Mouse (Mus musculus): ENCODE measurements around the gene Atp10a.

Atp10a gene

DNA sequence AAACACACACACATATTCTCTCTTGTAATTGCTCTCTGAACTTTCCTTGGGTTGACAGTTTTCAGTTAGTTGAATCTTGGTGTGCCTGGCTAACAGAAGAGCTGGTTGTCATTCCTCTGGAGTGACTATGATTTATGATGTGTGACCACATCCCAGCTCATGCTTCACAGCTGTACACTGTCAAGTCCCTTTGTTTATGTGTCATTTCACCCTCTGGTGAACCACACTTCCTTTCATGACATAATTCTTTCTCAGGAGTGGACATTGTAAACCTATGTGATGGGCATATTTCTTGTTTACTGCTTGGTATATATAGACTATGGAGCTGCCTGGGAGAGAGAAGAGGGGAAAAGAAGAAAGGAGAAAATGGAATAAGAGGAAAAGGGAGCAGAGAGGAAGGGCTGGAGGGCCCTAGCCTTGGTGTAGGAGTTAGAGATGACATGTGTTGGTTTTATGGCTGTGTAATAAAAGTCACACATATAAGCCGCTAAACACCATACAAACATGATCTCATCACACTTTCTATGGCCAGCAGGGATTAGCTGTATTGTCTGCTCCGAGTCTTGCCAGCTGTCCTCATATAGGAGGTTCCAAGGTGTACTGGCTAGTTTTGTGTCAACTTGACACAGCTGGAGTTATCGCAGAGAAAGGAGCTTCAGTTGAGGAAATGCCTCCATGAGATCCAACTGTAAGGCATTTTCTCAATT is 81.0 kb downstream of the Atp10a start:
- DNase-seq (ENCODE audit: low spot score in 2 of 2), result peak; percentile 12 to 47

DNA sequence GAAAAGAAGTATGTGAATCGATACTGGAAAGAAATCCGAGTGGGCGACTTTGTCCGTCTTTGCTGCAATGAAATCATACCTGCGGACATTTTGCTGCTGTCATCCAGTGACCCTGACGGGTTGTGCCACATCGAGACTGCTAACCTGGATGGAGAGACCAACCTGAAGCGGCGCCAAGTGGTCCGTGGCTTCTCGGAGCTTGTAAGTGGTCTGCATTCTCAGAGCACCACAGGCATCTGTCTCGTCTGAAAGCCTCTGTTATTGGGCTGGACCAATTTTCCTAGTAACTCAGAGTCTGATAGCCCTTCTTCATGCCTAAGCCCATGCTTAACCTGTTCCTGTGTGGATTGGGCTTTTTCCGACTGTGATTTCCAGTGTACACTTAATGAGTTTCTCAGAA is 84.2 kb downstream of the Atp10a start:
- DNase-seq (ENCODE audit: low spot score in 2 of 2), result no peak

DNA sequence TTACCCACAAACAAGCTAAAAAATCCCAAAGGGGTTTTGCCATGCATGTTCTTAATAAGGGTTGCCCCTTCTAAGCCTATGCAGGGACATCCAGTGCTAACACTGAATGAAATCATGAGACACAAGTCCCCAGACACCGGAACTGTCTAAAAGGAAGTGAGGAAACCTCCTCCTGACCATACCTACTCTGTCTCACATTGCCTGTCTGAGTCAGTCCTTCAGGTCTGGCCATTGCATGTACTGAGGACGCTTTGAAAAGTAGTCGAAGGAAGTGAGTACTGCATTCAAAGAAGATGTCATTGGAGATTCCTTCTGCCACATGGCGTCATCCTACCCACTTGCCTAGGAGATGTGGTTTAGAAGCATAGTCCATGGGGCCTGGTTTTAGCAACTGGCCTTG is 84.9 kb downstream of the Atp10a start:
- peak; percentile 42 to 61 for DNase-seq (ENCODE audit: low spot score in 2 of 2)

DNA sequence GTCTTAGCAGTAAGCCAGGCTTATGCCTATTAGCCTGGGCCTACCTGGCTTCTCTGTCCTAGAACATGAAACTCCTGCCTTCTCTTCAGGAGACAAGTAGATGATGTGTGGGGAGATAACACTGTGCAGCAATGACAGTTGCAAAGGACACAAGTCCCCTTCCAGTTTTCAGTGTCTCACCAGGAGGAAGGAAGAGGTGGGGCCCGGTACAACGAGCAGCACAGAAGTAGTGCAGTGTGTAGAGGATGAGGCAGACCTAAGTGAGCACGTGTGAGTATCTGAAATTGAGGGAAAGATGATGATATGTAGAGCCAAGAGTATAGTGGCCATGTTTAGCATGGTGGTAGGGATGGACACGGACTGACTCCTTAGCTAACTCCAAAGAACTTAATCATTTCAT is 86.0 kb downstream of the Atp10a start:
- DNase-seq (ENCODE audit: low spot score in 2 of 2), result no peak

DNA sequence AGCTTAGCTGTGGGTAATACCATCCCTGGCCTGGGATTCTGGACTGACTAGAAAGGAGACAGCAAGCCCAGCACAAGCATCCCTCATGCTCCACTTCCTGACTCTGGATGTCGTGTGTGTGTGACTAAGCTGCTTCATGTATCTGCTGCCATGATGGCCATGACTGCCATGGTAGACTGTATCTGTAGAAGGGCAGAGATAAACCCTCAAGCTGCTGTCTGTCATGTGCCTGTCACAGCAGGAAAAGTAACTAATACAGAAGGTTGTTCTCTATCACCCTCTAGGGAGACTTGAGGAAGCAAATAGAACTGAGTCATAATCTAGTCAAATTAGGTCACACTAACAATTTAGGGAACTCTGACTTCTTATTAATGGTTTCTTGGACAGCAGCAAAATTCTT is 86.7 kb downstream of the Atp10a start:
- no peak for DNase-seq (ENCODE audit: low spot score in 2 of 2)

DNA sequence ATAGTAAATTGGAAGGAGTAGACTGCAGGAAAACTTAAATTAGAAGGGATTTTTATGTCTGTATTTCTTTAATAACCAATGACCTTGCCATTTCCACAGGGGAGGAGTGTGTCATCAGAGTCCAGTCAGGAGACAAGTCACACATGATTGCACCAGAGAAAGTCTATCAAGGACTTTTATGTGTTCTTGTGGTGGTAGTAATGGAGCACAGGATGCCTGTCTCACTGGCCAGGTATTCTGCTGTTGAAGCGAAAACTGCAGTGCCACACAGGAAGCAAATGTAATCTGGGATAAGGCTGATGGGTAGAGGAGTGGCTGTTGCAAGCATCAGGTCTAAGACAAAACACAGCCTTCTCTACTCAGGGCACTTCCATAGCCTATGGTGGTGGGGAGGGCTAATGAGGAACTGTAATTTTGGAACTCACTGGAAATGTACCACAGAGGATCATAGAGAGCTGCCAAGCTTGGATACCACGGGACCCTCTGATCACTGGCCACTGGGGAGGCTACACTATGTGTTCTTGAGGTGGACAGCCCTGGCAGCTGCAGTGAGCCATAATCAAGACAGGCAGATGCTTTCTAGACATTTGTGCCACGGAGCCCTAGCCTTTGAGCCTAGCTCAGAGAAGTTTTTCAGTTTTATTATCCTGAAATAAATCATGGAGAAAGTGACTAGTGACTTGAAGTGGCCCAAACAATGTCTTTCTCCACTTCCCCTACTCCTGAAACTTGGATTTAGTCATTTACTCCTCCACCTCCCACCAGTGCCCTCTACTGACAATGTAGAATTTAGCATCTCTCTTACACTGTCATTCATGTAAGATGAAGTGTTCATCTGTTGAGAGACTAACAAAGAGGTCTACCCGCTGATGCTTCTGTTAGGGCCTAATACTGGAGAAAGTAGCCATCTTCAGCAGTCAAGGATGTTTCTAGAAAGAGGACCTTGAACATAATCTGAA is 87.7 kb downstream of the Atp10a start:
- no peak for DNase-seq (ENCODE audit: low spot score in 2 of 2)

DNA sequence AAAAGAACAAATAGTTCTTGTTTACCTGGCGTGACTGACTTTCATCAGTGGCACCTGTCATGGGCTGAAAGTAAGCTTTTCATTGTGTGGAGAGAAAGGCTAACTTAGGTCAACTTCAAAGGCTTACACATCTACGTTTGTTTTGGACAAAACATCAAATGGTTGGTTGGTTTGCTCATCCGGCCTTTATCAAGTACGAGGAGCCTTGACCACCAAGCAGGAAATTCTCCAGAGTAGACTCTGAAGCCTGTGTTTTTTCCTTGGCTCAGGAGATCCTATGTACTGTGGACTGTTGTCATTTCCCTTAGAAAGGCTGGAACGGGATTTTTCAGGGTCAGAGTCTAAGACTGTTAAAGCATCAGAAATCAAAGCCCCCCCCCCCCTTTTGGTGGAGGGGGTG is 90.9 kb downstream of the Atp10a start:
- no peak for DNase-seq (ENCODE audit: low spot score in 2 of 2)

DNA sequence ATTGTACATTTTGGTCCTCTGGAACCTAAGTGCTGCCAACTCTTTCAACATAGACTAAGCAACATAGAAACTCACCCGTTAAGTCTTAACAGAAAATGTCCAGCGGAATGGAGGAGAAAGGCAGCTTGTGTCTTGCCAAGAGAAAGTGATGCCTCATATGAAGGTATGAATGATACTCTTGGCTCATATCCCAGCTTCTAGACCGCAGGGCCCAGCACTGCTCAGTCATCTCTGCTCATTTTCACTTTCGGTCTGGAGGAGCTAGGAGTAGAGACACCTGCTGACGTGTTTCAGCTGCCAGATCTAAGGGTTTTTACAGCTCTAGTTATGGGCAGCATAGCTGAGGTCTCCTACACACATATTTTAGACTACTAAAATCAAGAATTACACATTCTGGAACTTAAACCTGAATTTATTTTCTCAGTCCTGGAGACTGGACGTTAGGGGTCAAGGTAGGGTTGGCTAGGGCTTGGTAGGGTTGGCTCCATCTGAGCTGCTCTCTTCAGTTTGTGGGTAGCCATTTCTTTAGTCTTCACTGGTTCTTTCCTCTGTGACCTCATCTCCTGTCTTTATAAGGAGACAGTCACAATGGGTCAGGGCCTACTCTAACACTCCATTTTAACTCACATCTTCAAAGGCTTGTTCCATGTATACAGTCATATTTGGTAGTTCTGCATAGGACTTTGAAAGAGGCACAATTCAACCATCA is 94.1 kb downstream of the Atp10a start:
- DNase-seq (ENCODE audit: low spot score in 2 of 2), result peak; percentile 59 to 75

DNA sequence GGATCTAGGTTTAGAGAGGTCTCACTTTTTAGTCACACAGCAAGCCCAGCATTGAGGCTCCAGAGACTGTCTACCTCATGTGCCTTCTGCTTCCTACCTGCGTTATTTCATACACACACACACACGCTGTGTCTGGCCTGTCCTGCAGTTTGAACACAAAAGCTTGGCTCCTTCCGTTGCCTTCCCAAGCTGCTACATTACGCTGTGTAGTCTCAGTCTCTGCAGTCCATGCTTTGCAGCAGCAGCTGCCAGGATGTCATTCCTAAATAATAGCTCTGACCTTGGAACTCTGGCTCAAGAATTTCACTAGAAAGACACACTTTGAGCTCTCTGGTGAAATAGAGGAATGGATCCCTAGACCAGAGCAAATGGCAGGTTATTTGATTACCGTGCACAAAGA is 96.1 kb downstream of the Atp10a start:
- no peak for DNase-seq (ENCODE audit: low spot score in 2 of 2)

DNA sequence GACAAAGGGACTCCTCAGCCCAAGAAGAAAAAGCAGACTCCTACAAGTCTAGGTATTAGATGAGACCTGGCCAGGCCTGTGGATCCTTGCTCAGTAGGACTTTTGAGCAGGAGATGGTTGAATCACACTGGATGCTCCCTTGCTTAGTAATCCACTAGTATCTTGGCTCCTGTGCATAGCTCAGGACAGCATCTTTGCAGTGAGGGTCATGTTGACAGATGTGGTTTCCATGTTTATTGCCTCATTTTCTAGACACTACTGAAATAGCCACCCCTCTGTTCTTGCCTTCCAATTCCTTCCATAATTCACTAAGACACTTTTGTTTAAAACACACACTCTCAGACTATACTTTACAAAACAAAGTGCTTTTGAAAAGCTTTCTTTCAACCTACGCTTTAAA is 98.1 kb downstream of the Atp10a start:
- no peak for DNase-seq (ENCODE audit: low spot score in 2 of 2)

DNA sequence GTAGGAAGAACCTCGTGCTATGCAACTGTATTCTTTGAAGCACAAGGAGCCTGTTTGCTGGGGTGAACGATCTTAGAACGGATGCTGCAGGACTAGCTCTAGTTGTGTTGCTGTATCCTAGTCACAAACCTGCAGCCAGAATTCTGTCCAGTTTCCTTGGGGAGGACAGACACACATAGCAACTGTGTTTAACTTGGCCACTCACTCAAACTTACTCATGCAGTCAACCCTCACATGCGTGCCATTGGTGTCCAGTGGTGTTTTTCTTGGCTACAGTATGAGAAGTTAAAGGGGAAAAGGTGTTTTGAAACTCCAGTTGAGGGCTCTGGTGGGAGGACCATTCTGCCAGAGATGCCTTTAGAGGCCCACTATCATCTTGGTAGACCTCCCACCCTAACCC is 98.6 kb downstream of the Atp10a start:
- DNase-seq (ENCODE audit: low spot score in 2 of 2), result no peak

DNA sequence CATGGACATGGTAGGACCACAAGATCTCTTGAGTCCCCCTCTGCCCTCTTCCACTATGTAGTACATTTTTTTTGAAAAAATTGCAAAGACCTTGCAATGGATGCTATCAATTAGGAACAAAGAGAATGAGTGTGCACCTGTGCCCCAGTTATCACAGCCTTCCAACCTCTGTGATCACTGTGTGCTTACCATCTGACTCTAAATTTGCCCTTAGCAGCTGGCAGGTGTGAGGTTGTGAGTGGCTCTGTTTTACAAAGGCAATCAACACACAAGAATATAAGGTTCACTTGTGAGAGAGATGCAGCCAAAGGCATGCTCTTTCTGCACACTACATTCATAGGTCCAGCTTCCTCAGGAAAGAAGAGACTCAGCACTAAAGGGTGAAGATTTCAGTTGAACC is 99.1 kb downstream of the Atp10a start:
- no peak for DNase-seq (ENCODE audit: low spot score in 2 of 2)

DNA sequence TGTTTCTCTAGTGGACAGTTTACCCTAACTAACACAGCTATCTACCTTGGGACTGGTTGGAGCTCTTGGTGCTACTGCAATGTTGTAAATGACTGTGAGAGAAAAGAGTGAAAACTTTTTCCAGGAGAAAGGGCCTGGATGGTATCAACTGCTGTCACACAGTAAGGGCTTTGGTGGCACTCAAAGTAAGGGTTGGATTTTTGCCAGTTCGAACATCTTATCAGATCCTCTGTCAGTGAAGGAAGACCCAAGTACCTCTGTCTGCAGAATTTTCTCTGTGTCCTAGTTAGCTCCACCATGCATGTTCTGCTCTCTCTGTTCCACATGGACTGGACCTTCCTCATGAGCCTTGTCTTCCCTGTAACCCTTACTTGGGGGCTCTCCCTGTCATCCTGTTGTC is 99.9 kb downstream of the Atp10a start:
- no peak for DNase-seq (ENCODE audit: low spot score in 2 of 2)

DNA sequence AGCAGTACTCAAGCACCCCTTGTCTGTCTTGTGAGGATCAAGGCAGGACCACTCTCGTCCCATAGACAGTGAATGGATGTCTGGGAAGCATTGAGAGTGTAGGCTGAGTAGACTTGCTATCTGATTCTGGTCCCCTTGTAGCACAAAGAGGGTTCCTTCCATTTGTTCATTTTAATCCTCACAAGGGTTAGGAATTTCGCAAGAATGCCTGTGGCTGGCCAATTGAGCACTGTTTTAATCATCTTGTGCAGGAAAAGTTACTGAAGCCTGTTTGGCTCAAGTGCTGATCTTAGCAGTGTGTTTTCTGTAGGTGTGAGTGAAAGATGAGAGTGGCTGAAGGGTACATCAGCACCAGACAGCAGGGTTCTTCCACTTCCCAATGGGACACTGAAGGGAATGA is 101.4 kb downstream of the Atp10a start:
- no peak for DNase-seq (ENCODE audit: low spot score in 2 of 2)

DNA sequence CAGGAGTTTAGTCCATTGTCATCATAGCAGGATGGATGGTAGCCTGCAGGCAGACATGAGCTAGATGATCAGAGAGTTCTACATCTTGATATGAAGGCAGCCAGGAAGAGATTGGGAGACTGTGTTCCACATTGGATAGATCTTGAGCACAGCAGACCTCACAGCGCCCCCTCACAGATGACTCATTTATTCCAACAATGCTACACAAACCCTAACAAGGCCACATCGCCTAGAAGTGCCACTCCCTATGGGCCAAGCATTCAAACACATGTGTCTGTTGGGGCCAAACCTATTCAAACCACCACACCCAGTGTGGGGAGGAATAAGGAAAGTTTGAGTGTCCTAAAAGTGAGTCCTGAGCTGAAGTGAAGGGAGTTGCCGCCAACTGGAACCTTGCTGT is 102.4 kb downstream of the Atp10a start:
- no peak for DNase-seq (ENCODE audit: low spot score in 2 of 2)

DNA sequence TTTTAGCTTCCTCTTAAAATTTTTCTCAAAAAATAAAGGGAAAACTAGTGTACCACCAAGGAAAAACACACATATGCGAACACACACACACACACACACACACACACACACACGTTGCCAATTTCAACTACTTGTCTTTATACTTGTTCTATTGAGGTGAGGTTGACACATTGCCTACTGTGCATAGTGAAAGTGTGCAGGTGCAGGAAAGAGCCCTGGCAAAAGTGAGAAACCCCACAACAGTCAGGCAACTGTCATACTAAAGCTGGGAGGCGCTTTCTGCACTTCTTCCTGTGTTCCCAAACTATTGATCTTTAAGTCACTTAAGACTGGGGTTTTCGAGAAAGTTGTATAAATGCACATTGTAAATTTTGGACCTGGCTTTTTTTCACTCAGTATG is 103.3 kb downstream of the Atp10a start:
- DNase-seq (ENCODE audit: low spot score in 2 of 2), result no peak

DNA sequence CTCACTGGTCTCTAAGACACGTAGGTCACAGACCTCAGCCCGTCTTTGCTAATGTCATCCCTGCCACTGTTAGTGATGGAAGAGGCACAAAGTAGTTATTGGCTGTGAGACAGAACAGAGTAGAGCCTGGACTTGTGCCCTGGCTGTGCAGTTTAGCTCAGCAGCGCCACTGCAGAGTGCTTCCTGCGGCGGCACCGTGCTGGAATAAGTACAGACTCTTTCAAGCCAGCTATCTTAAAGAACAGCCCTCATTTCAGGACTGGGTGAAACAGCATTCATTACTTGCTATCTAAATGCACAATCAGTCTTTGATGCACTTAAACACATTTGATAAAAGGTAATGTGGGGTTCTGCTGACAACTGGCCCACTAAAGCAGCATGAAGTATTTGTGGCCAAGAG is 111.3 kb downstream of the Atp10a start:
- no peak for DNase-seq (ENCODE audit: low spot score in 2 of 2)

DNA sequence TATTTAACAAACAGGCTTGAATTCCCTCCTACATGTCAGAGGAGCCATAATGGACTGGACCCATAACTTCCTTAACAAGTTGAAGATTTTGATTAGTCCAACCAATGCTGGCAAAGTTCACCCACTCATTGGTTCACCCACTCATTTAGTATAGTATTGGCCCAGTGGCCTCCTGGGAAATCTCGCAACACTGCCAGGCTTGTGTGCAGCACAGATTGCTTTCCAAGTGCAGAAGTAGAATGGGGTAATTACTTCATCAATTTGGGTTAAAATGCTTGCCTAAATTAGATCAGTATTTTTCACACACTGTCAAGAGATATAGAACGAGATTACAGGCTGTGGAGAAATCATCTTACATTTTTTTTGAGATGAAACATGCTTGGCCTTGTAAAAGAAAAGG is 112.3 kb downstream of the Atp10a start:
- DNase-seq (ENCODE audit: low spot score in 2 of 2), result no peak

DNA sequence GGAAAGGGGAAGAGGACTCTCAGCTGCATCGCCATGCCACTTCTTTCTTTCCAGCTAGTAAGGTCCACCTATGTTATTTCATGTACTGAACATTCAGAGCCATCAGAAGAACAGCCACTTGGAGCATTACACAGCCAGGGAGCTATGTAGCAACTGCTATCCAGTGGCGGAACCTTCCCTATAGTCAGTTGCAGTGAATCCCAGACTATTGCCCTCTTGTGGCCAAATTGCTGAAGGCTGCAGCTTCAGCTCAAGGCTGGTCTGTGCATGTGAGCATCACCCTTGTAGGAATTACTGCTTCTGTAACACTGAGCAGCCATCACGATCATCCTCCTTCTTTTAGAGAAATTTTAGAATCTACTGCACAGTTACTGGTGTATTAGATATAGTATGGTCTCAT is 114.3 kb downstream of the Atp10a start:
- no peak for DNase-seq (ENCODE audit: low spot score in 2 of 2)

DNA sequence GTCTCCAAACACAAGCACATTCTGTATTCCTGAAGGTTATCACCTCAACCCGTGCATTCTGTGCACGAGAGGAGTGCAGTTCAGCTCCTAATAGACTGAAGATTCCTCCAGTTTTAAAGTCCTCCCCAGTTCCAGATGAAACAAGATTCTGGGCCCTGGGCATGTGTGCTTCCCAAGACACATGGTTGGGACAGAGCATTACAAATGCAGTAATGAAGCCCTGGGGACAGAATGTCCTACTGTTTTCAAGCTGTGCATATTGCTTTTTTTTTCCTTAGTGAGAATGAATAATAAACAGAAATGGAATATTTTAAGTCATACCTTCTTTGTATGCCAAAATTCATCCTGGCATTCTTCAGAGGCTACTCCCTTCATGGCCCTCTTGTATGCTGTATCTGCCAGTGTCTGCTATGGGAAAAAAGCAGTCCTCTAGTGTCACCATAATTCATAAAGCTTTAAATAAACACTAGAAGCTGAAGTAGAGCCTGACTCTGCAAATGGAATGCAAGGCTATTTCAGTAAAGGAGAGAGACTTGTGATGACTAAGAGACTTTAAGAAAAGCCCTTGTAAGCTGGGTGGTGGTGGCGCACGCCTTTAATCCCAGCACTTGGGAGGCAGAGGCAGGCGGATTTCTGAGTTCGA is 116.2 kb downstream of the Atp10a start:
- no peak for DNase-seq (ENCODE audit: low spot score in 2 of 2)

DNA sequence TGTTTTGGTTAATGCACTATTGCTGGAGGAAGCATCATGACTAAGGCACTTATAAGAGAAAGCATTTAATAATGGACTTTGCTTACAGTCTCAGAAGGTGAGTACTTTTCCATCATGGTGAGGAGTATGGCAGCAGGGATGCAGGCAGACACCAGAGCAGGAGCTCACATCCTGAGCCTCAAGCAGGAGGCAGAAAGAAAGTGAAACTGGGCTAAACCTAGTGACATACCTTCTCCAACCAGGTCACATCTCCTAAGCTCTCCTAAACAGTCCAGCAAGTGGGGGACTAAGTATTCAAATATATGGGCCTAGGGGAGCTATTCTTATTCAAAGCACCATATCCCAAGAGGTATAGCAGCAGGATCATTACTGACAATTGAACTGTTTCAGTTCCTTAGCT is 123.2 kb downstream of the Atp10a start:
- no peak for DNase-seq (ENCODE audit: low spot score in 2 of 2)

DNA sequence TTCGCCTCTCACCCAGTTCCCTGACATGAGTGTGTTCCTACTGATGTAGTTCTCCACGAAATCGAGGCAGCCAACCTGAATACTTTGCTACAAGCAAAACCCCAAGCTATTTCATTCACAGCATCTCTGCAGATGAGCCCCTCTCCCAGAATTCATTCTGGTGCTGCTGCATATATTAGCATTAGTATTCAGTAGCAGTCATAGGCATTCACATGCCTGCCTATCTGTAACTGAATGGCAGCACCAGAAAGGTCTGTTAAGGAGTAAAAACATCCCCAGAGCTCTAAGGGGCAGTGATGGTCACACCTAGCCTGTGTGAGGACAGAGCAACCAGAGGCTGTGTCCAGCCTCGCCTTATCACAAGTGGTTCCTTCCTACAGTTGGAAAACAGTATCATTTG is 131.0 kb downstream of the Atp10a start:
- no peak for DNase-seq (ENCODE audit: low spot score in 2 of 2)

All from natural killer cell, adult 2 months (primary cell).